Mouse (Mus musculus) cerebellum, adult 11-12 months (tissue): ENCODE measurements around the gene Rnd2.
"Not testable (repeated sequence)": the region's sequence is repeated elsewhere in the genome, so short reads cannot be mapped to it uniquely, and the experiment has no call there.

Experiments used
- DNase-seq: peaks from one replicate; pipeline ENCODE4 v3.0.0; 2022

The Rnd2 gene

GRCm38 (mm10) chr11:101469155-101469554, 4.4 kb downstream of the Rnd2 start:
- no peak for DNase-seq

- DNase-seq, result no peak
Measured at GRCm38 (mm10) chr11:101470206-101470605, 5.4 kb downstream of the Rnd2 start.

GRCm38 (mm10) chr11:101471926-101472325, 7.1 kb downstream of the Rnd2 start:
- DNase-seq, result no peak

- peak; percentile 41 for DNase-seq
Measured at GRCm38 (mm10) chr11:101472336-101472735, 7.5 kb downstream of the Rnd2 start.

GRCm38 (mm10) chr11:101473686-101474085, 8.9 kb downstream of the Rnd2 start:
- not testable (repeated sequence) for DNase-seq

GRCm38 (mm10) chr11:101474298-101474697, 9.5 kb downstream of the Rnd2 start:
- DNase-seq, result no peak

GRCm38 (mm10) chr11:101476361-101476760, 11.6 kb downstream of the Rnd2 start:
- DNase-seq, result not testable (repeated sequence)

GRCm38 (mm10) chr11:101477194-101477551, 12.4 kb downstream of the Rnd2 start:
- no peak for DNase-seq

GRCm38 (mm10) chr11:101477552-101478211, 12.9 kb downstream of the Rnd2 start:
- no peak for DNase-seq

- no peak for DNase-seq
Measured at GRCm38 (mm10) chr11:101479171-101479635, 14.4 kb downstream of the Rnd2 start.

- no peak for DNase-seq
Measured at GRCm38 (mm10) chr11:101480912-101481311, 16.1 kb downstream of the Rnd2 start.

- DNase-seq, result no peak
Measured at GRCm38 (mm10) chr11:101483804-101484203, 19.0 kb downstream of the Rnd2 start.

GRCm38 (mm10) chr11:101484245-101484644, 19.4 kb downstream of the Rnd2 start:
- no peak for DNase-seq

GRCm38 (mm10) chr11:101484814-101485213, 20.0 kb downstream of the Rnd2 start:
- DNase-seq, result no peak

GRCm38 (mm10) chr11:101485509-101486028, 20.8 kb downstream of the Rnd2 start:
- DNase-seq, result no peak

GRCm38 (mm10) chr11:101486126-101486525, 21.3 kb downstream of the Rnd2 start:
- DNase-seq, result no peak

- no peak for DNase-seq
Measured at GRCm38 (mm10) chr11:101506269-101506780, 41.5 kb downstream of the Rnd2 start.

- DNase-seq, result no peak
Measured at GRCm38 (mm10) chr11:101507090-101507489, 42.3 kb downstream of the Rnd2 start.

GRCm38 (mm10) chr11:101518937-101519336, 54.1 kb downstream of the Rnd2 start:
- DNase-seq, result no peak

GRCm38 (mm10) chr11:101519364-101519763, 54.6 kb downstream of the Rnd2 start:
- no peak for DNase-seq
